Mouse (Mus musculus): Measurements from ENCODE around the gene Nek3.

DNA sequence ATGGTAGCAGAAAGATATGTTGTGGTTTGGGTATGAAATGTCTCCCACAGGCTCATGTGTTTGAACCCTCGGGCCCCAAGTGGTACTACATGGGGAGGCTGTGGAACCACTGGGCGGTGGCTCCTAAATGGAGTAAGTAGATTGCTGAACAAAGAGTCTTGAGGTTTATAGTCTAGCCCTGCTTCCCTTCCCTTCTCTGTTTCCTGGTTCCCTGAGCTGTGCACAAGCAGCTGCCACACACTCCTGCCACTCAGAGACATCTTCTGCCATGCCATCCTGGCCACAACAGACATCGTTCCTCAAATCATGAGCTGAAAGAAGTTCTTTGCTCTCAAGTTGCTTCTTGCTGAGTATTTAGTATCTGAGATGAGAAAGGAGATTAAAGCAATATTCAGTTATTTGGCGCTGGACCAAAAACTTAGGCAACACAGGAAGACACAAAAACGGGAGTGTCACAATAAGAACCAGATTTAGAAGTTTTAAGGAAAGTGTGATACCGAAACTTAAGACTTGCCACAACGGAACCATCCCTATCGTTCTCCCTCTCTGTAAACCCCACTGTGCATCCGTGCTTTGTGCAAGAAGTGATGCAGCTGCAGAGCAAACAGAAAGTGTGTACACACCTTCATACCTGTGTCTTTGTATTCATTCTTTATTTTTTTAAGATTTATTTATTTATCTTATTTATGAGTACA lies 86.8 kb downstream of the Nek3 start:
- TF ChIP-seq CTCF (IDR thresholded peaks at IDR 0.05; ENCODE audit: extremely low read depth, insufficient read depth, insufficient read length, insufficient replicate concordance) (no peak), POLR2A (IDR thresholded peaks at IDR 0.05; ENCODE audit: low read depth, low read length) (no peak)

All from spleen, adult 2 months (tissue).